Mouse (Mus musculus): ENCODE data around the gene Tigd3. TPM values are rescaled to one million over a fixed set of nuclear protein-coding genes. Genes with fewer than 3 reads are reported as not detected.

Tigd3 gene
- total RNA-seq, 1 experiment, result 2.1 TPM

DNA sequence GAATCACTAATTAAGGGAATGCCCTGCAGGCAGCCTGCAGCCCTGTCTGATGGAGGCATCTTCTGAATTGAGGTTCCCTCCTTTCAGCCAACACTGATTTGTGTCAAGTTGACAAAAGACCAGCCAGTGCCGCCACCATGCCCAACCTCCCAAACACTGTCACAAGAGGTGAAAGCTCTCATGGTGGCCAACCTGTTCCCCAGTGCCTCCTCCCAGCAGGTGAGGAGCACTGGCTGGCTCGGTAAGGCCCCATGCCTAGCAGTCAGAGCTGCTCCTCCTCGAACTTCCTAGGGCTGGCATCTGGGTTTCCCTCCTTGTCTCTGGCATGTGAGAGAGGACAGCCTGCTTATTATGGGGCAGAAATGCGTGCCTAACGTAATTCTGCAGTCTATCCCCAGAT, 45.8 kb upstream of the Tigd3 start:
- Histone ChIP-seq H3K9me3 (ENCODE audit: control insufficient read depth, insufficient read depth, low read depth, low read length) (no peaks in the 10 kb centered on the region), H3K9ac (ENCODE audit: insufficient read depth, low read depth, low read length, poor library complexity, severe bottlenecking) (no peak overlapping the region), H3K36me3 (ENCODE audit: control insufficient read depth, insufficient read depth, low read length, poor library complexity, severe bottlenecking) (peaks cover 49% of the 10 kb centered on the region), H3K4me3 (ENCODE audit: insufficient read depth in 1 of 2, low read depth in 1 of 2, low read length in 2 of 2, poor library complexity in 1 of 2, severe bottlenecking in 1 of 2) (no peak overlapping the region), H3K4me1 (ENCODE audit: control insufficient read depth in 2 of 2, insufficient read depth in 2 of 2, low read length in 2 of 2, poor library complexity in 1 of 2) (peaks cover 0 to 1% of the 10 kb centered on the region in 2 experiments; a peak in 1 of 4 replicates), H3K27ac (ENCODE audit: insufficient read depth, low read depth, low read length, poor library complexity, severe bottlenecking) (no peak overlapping the region)
- TF ChIP-seq MAFK (IDR thresholded peaks at IDR 0.05; ENCODE audit: insufficient read depth, low read depth, low read length) (no peak), HCFC1 (IDR thresholded peaks at IDR 0.05; ENCODE audit: borderline replicate concordance, insufficient read depth, low read length) (no peak), CHD2 (IDR thresholded peaks at IDR 0.05; ENCODE audit: low read depth, low read length) (no peak), ZNF384 (IDR thresholded peaks at IDR 0.05; ENCODE audit: low read depth, low read length) (no peak), ZC3H11A (IDR thresholded peaks at IDR 0.05; ENCODE audit: borderline replicate concordance, low read depth, low read length) (no peak)
- in situ Hi-C loops (cut with MboI; ENCODE audit: low sequenced_read_pairs in 2 of 2, unreplicated experiment in 2 of 2), result no loop called here
- DNase-seq (ENCODE audit: low read depth, low spot score), result no peak

DNA sequence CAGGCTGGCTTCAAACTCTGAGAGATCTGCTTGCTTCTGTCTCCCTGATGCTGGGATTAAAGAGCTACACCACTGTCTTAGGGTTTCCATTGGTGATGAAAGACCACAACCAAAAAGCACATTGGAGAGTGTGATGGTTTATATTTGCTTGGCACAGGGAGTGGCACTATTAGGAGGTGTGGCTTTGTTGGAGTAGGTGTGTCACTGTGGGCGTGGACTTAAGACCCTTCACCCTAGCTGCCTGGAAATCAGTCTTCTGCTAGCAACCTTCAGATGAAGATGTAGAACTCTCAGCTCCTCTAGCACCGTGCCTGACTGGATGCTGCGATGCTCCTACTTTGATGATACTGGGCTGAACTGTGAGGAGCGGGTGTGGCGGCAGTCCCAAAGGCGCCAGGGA, 44.6 kb upstream of the Tigd3 start:
- Histone ChIP-seq H3K4me3 (ENCODE audit: insufficient read depth in 1 of 2, low read depth in 1 of 2, low read length in 2 of 2, poor library complexity in 1 of 2, severe bottlenecking in 1 of 2) (no peak overlapping the region), H3K27ac (ENCODE audit: insufficient read depth, low read depth, low read length, poor library complexity, severe bottlenecking) (no peak overlapping the region), H3K9ac (ENCODE audit: insufficient read depth, low read depth, low read length, poor library complexity, severe bottlenecking) (no peak overlapping the region), H3K36me3 (ENCODE audit: control insufficient read depth, insufficient read depth, low read length, poor library complexity, severe bottlenecking) (peaks cover 38% of the 10 kb centered on the region), H3K9me3 (ENCODE audit: control insufficient read depth, insufficient read depth, low read depth, low read length) (no peaks in the 10 kb centered on the region), H3K4me1 (ENCODE audit: control insufficient read depth in 2 of 2, insufficient read depth in 2 of 2, low read length in 2 of 2, poor library complexity in 1 of 2) (peaks cover 0 to 1% of the 10 kb centered on the region in 2 experiments; a peak in 1 of 4 replicates)
- no peak for TF ChIP-seq HCFC1 (IDR thresholded peaks at IDR 0.05; ENCODE audit: borderline replicate concordance, insufficient read depth, low read length)
- TF ChIP-seq CHD2 (IDR thresholded peaks at IDR 0.05; ENCODE audit: low read depth, low read length), result no peak
- TF ChIP-seq ZNF384 (IDR thresholded peaks at IDR 0.05; ENCODE audit: low read depth, low read length), result no peak
- no peak for TF ChIP-seq ZC3H11A (IDR thresholded peaks at IDR 0.05; ENCODE audit: borderline replicate concordance, low read depth, low read length)
- no peak for TF ChIP-seq MAFK (IDR thresholded peaks at IDR 0.05; ENCODE audit: insufficient read depth, low read depth, low read length)
- no peak for DNase-seq (ENCODE audit: low read depth, low spot score)
- in situ Hi-C loops (cut with MboI; ENCODE audit: low sequenced_read_pairs in 2 of 2, unreplicated experiment in 2 of 2), result no loop called here

DNA sequence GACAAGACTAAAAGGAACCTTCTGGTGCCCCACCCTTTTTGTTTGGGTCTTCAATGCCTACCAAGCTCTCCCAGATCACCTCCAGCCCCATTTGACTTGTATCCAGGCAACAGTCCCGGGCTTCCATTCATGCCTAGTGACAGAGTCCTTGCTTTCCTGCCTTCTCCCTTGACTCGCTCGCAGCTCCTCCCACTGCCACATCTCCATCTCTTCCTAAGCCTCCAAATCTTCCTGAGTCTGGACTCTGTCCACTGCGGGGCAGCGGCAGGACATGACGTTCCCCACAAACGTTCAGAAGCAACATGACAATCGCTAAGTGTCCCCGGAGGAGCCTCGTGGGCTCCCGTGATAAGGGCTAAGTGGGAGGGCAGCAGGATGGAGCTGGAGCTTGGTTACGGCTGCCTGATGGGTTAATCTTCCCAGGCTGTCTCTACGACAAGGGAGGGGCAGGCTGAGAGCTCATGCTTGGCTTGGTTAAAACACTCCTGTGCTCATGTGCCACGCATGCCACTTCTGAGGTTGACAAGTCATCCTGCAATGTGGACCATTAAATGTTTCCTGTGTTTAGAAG, 44.0 kb upstream of the Tigd3 start:
- H3K9ac ChIP-seq (ENCODE audit: insufficient read depth, low read depth, low read length, poor library complexity, severe bottlenecking), result no peak overlapping the region
- no peaks in the 10 kb centered on the region for H3K9me3 ChIP-seq (ENCODE audit: control insufficient read depth, insufficient read depth, low read depth, low read length)
- H3K36me3 ChIP-seq (ENCODE audit: control insufficient read depth, insufficient read depth, low read length, poor library complexity, severe bottlenecking), result peaks cover 33% of the 10 kb centered on the region
- no peak overlapping the region for H3K4me3 ChIP-seq (ENCODE audit: insufficient read depth in 1 of 2, low read depth in 1 of 2, low read length in 2 of 2, poor library complexity in 1 of 2, severe bottlenecking in 1 of 2)
- DNase-seq (ENCODE audit: low read depth, low spot score), result no peak
- peaks cover 0 to 1% of the 10 kb centered on the region in 2 experiments; a peak in 1 of 4 replicates for H3K4me1 ChIP-seq (ENCODE audit: control insufficient read depth in 2 of 2, insufficient read depth in 2 of 2, low read length in 2 of 2, poor library complexity in 1 of 2)
- TF ChIP-seq HCFC1 (IDR thresholded peaks at IDR 0.05; ENCODE audit: borderline replicate concordance, insufficient read depth, low read length) (no peak), ZC3H11A (IDR thresholded peaks at IDR 0.05; ENCODE audit: borderline replicate concordance, low read depth, low read length) (no peak), MAFK (IDR thresholded peaks at IDR 0.05; ENCODE audit: insufficient read depth, low read depth, low read length) (no peak), CHD2 (IDR thresholded peaks at IDR 0.05; ENCODE audit: low read depth, low read length) (no peak), ZNF384 (IDR thresholded peaks at IDR 0.05; ENCODE audit: low read depth, low read length) (no peak)
- H3K27ac ChIP-seq (ENCODE audit: insufficient read depth, low read depth, low read length, poor library complexity, severe bottlenecking), result no peak overlapping the region
- in situ Hi-C loops (cut with MboI; ENCODE audit: low sequenced_read_pairs in 2 of 2, unreplicated experiment in 2 of 2), result no loop called here

DNA sequence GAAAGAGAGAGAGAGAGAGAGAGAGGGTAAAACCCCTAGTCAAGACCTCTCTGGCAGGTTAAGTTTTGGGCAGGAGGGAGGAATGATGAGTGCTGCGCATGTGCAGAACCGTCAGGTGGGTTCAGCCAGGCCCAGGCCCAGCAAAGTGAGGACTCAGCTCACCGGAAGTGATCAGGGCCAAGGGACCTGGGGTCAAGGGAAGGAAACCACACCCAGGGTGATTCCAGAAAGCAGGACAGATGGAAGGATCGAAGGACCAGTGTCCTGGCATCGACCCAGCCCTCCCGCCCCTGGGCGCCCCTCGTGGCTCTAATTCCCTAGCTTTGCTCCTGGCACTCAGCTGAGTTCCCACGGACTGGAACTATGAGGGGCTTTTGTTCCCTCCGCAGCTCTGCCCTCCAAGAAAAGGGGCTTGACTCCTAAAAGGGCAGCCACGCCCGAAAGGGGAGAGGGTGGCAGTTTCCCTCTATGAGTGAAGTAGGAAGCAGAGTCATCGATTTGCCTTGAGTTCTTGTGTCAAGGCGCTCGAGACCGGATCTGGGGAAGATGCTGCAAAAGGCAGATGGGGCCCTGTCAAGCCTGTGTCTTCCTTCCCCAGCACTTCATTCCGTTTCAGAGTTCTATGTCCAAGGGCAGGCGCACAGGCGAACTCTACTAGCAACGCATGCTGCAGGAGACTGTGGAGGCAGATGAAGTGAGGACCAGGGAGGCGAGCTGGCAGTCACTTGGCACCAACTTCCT, 43.3 kb upstream of the Tigd3 start:
- no peak for TF ChIP-seq HCFC1 (IDR thresholded peaks at IDR 0.05; ENCODE audit: borderline replicate concordance, insufficient read depth, low read length)
- TF ChIP-seq ZC3H11A (IDR thresholded peaks at IDR 0.05; ENCODE audit: borderline replicate concordance, low read depth, low read length), result no peak
- no peak for TF ChIP-seq ZNF384 (IDR thresholded peaks at IDR 0.05; ENCODE audit: low read depth, low read length)
- no peak for TF ChIP-seq MAFK (IDR thresholded peaks at IDR 0.05; ENCODE audit: insufficient read depth, low read depth, low read length)
- TF ChIP-seq CHD2 (IDR thresholded peaks at IDR 0.05; ENCODE audit: low read depth, low read length), result no peak
- Histone ChIP-seq H3K9me3 (ENCODE audit: control insufficient read depth, insufficient read depth, low read depth, low read length) (no peaks in the 10 kb centered on the region), H3K36me3 (ENCODE audit: control insufficient read depth, insufficient read depth, low read length, poor library complexity, severe bottlenecking) (peaks cover 27% of the 10 kb centered on the region), H3K4me1 (ENCODE audit: control insufficient read depth in 2 of 2, insufficient read depth in 2 of 2, low read length in 2 of 2, poor library complexity in 1 of 2) (peaks cover 0 to 1% of the 10 kb centered on the region in 2 experiments; a peak in 1 of 4 replicates), H3K9ac (ENCODE audit: insufficient read depth, low read depth, low read length, poor library complexity, severe bottlenecking) (no peak overlapping the region), H3K27ac (ENCODE audit: insufficient read depth, low read depth, low read length, poor library complexity, severe bottlenecking) (no peak overlapping the region), H3K4me3 (ENCODE audit: insufficient read depth in 1 of 2, low read depth in 1 of 2, low read length in 2 of 2, poor library complexity in 1 of 2, severe bottlenecking in 1 of 2) (no peak overlapping the region)
- no peak for DNase-seq (ENCODE audit: low read depth, low spot score)
- in situ Hi-C loops (cut with MboI; ENCODE audit: low sequenced_read_pairs in 2 of 2, unreplicated experiment in 2 of 2), result no loop called here

All from ES-E14 (cell line).